Mouse (Mus musculus) hindlimb bud, embryonic 11.5 days (tissue): ENCODE data around the gene Ryr3.

Experiments
- DNase-seq: peaks from one replicate; pipeline ENCODE4 v3.0.0-alpha.2; 2012; ENCODE audit warnings: low read depth, low spot score; ENCODE audit errors: extremely low spot score

Ryr3 gene

GRCm38 (mm10) chr2:112913796-112914195 lies 303.1 kb downstream of the Ryr3 start:
- DNase-seq, result no peak

GRCm38 (mm10) chr2:112912611-112913010 lies 304.3 kb downstream of the Ryr3 start:
- DNase-seq, result no peak

GRCm38 (mm10) chr2:112910579-112910978 lies 306.3 kb downstream of the Ryr3 start:
- no peak for DNase-seq

GRCm38 (mm10) chr2:112909142-112909541 lies 307.8 kb downstream of the Ryr3 start:
- DNase-seq, result no peak

GRCm38 (mm10) chr2:112900747-112901146 lies 316.1 kb downstream of the Ryr3 start:
- no peak for DNase-seq

- no peak for DNase-seq
These were observed 332.3 kb downstream of the Ryr3 start for GRCm38 (mm10) chr2:112884456-112885114.

GRCm38 (mm10) chr2:112881805-112882204 lies 335.1 kb downstream of the Ryr3 start:
- DNase-seq, result no peak

GRCm38 (mm10) chr2:112881376-112881775 lies 335.5 kb downstream of the Ryr3 start:
- DNase-seq, result no peak

- no peak for DNase-seq
These were observed 339.5 kb downstream of the Ryr3 start for GRCm38 (mm10) chr2:112877404-112877803.

- no peak for DNase-seq
These were observed 350.8 kb downstream of the Ryr3 start for GRCm38 (mm10) chr2:112866043-112866551.

GRCm38 (mm10) chr2:112861792-112862191 lies 355.1 kb downstream of the Ryr3 start:
- no peak for DNase-seq

- DNase-seq, result no peak
These were observed 371.0 kb downstream of the Ryr3 start for GRCm38 (mm10) chr2:112845583-112846512.

- DNase-seq, result peak; percentile 37
These were observed 374.0 kb downstream of the Ryr3 start for GRCm38 (mm10) chr2:112842877-112843276.

- DNase-seq, result peak; percentile 18
These were observed 385.2 kb downstream of the Ryr3 start for GRCm38 (mm10) chr2:112831423-112832305.

- DNase-seq, result no peak
These were observed 390.3 kb downstream of the Ryr3 start for GRCm38 (mm10) chr2:112826571-112826970.

GRCm38 (mm10) chr2:112822721-112823120 lies 394.2 kb downstream of the Ryr3 start:
- no peak for DNase-seq

- DNase-seq, result no peak
These were observed 397.8 kb downstream of the Ryr3 start for GRCm38 (mm10) chr2:112819059-112819458.

- no peak for DNase-seq
These were observed 399.9 kb downstream of the Ryr3 start for GRCm38 (mm10) chr2:112816976-112817375.

GRCm38 (mm10) chr2:112815960-112816359 lies 400.9 kb downstream of the Ryr3 start:
- DNase-seq, result no peak

- DNase-seq, result no peak
These were observed 404.1 kb downstream of the Ryr3 start for GRCm38 (mm10) chr2:112812637-112813402.
